Mouse (Mus musculus): ENCODE measurements around the gene Fzr1. TPM values are rescaled to one million over a fixed set of nuclear protein-coding genes. Genes with fewer than 3 reads are reported as not detected.

Gene Fzr1
- total and polyA plus RNA-seq, 3 experiments, result 20.7 to 115 TPM; not detected in 1

GRCm38 (mm10) chr10:81344421-81345161 lies 33.7 kb downstream of the Fzr1 start (continued):
- TF ChIP-seq POLR2AphosphoS5 (IDR thresholded peaks at IDR 0.05; ENCODE audit: borderline replicate concordance, low read depth, low read length) (no peak), RCOR1 (IDR thresholded peaks at IDR 0.05; ENCODE audit: low read depth, low read length) (no peak), USF1 (IDR thresholded peaks at IDR 0.05; ENCODE audit: low read depth, low read length) (no peak), ETS1 (IDR thresholded peaks at IDR 0.05; ENCODE audit: low read depth, low read length) (peak; percentile 29; the same call in 1 of the 2 replicates), ELF1 (IDR thresholded peaks at IDR 0.05; ENCODE audit: low read depth, low read length) (no peak), TCF12 (IDR thresholded peaks at IDR 0.05; ENCODE audit: low read depth, low read length) (no peak)

- H3K27me3 ChIP-seq (ENCODE audit: control insufficient read depth in 1 of 2, insufficient read depth in 2 of 2, low read length in 2 of 2), result no peaks in the 10 kb centered on the region
Measured at GRCm38 (mm10) chr10:81342686-81343505, 35.4 kb downstream of the Fzr1 start, which contains the start of gene Gipc3. Gipc3 (minus strand) TSS chr10:81343266.

GRCm38 (mm10) chr10:81341333-81341949 lies 36.9 kb downstream of the Fzr1 start:
- H3K4me1 ChIP-seq (ENCODE audit: control insufficient read depth in 1 of 2, insufficient read depth in 2 of 2, low read length in 2 of 2), result peaks cover 8% of the 10 kb centered on the region in 2 experiments; a peak in 3 of 4 replicates
- H3K27me3 ChIP-seq (ENCODE audit: control insufficient read depth in 1 of 2, insufficient read depth in 2 of 2, low read length in 2 of 2), result no peaks in the 10 kb centered on the region; a peak in 1 of 4 replicates
- no peak for TF ChIP-seq NRF1 (IDR thresholded peaks at IDR 0.05; ENCODE audit: insufficient read depth, low read depth, low read length, poor library complexity, severe bottlenecking)
- TF ChIP-seq CTCF (IDR thresholded peaks at IDR 0.05 in 2 of 3, conservative IDR thresholded peaks at IDR 0.05 in 1 of 3; ENCODE audit: control insufficient read depth in 1 of 3, insufficient read depth in 1 of 3, low read depth in 2 of 3, low read length in 3 of 3, poor library complexity in 1 of 3, severe bottlenecking in 1 of 3), result peak; percentile 64 to 91 (median 79)
- no peak for TF ChIP-seq USF1 (IDR thresholded peaks at IDR 0.05; ENCODE audit: low read depth, low read length)
- peak; percentile 55 for TF ChIP-seq SMC3 (IDR thresholded peaks at IDR 0.05; ENCODE audit: low read depth, low read length)
- TF ChIP-seq GATA1 (IDR thresholded peaks at IDR 0.05; ENCODE audit: low read depth, low read length), result no peak
- no peak for TF ChIP-seq MAZ (IDR thresholded peaks at IDR 0.05; ENCODE audit: low read depth, low read length)
- TF ChIP-seq TBP (IDR thresholded peaks at IDR 0.05; ENCODE audit: low read depth, low read length), result no peak
- TF ChIP-seq RAD21 (IDR thresholded peaks at IDR 0.05; ENCODE audit: low read depth, low read length), result 0 out of 2 replicates have a peak, but pooled peaks have one; percentile 8
- no peak for TF ChIP-seq MAFK (IDR thresholded peaks at IDR 0.05; ENCODE audit: borderline replicate concordance, low read depth, low read length)
- H3K9me3 ChIP-seq (replicated peaks; ENCODE audit: insufficient read depth, low read length), result no peaks in the 10 kb centered on the region
- H3K4me3 ChIP-seq (ENCODE audit: control insufficient read depth in 1 of 2, insufficient read depth in 1 of 2, low read depth in 2 of 2, low read length in 2 of 2), result no peak overlapping the region
- no peak overlapping the region for H3K9ac ChIP-seq (ENCODE audit: control insufficient read depth, low read depth, low read length, poor library complexity, severe bottlenecking)
- H3K27ac ChIP-seq (ENCODE audit: control insufficient read depth, low read depth, low read length), result no peak overlapping the region
- no peaks in the 10 kb centered on the region; a peak in 1 of 4 replicates for H3K36me3 ChIP-seq (ENCODE audit: control insufficient read depth in 1 of 2, insufficient read depth in 2 of 2, low read length in 2 of 2)
- no peaks in the 10 kb centered on the region for H3K79me2 ChIP-seq (ENCODE audit: control insufficient read depth, insufficient read depth, low read length, poor library complexity)
- peak; percentile 59 for DNase-seq (ENCODE audit: low read depth, low spot score)

More at GRCm38 (mm10) chr10:81342686-81343505, 35.4 kb downstream of the Fzr1 start, which contains the start of gene Gipc3:
- H3K9me3 ChIP-seq (replicated peaks; ENCODE audit: insufficient read depth, low read length), result no peaks in the 10 kb centered on the region
- no peaks in the 10 kb centered on the region for H3K79me2 ChIP-seq (ENCODE audit: control insufficient read depth, insufficient read depth, low read length, poor library complexity)
- H3K4me1 ChIP-seq (ENCODE audit: control insufficient read depth in 1 of 2, insufficient read depth in 2 of 2, low read length in 2 of 2), result peaks cover 8% of the 10 kb centered on the region in 2 experiments; a peak in 3 of 4 replicates
- no peaks in the 10 kb centered on the region; a peak in 1 of 4 replicates for H3K36me3 ChIP-seq (ENCODE audit: control insufficient read depth in 1 of 2, insufficient read depth in 2 of 2, low read length in 2 of 2)
- no peak within 1 kb of the TSS for H3K27ac ChIP-seq (ENCODE audit: control insufficient read depth, low read depth, low read length)
- TF ChIP-seq RAD21 (IDR thresholded peaks at IDR 0.05; ENCODE audit: low read depth, low read length) (no peak), MYC (IDR thresholded peaks at IDR 0.05; ENCODE audit: low read depth, low read length) (no peak), MAFK (IDR thresholded peaks at IDR 0.05; ENCODE audit: borderline replicate concordance, low read depth, low read length) (no peak), NELFE (IDR thresholded peaks at IDR 0.05; ENCODE audit: low read depth, low read length) (no peak), CHD2 (IDR thresholded peaks at IDR 0.05; ENCODE audit: low read length) (no peak)
- H3K4me3 ChIP-seq (ENCODE audit: control insufficient read depth in 1 of 2, insufficient read depth in 1 of 2, low read depth in 2 of 2, low read length in 2 of 2), result no peak within 1 kb of the TSS
- no peak for DNase-seq (ENCODE audit: low read depth, low spot score)
- H3K9ac ChIP-seq (ENCODE audit: control insufficient read depth, low read depth, low read length, poor library complexity, severe bottlenecking), result no peak within 1 kb of the TSS

All from MEL (cell line).